Mouse (Mus musculus) lung, embryonic 16.5 days (tissue): ENCODE data around the gene Fbxo41. TPM values are rescaled to one million over a fixed set of nuclear protein-coding genes. Genes with fewer than 3 reads are reported as not detected.

Source experiments
- ATAC-seq: fragments of 200-750 bp; cut with Nextera tagmentation; 2 replicates; pipeline ENCODE4 v1.8.0; 2017; ENCODE audit warnings: low read depth, mild to moderate bottlenecking, moderate library complexity
- H3K27ac ChIP-seq: fragments of 300-500 bp; sonication (generic); 2 replicates; pipeline ENCODE4 v1.5.1; 2014; ENCODE audit warnings: mild to moderate bottlenecking, control low read depth, low read length
- H3K27me3 ChIP-seq: fragments of 300-500 bp; sonication (generic); 2 replicates; pipeline ENCODE4 v1.6.1; 2014; ENCODE audit warnings: low read depth, low read length, mixed read lengths; ENCODE audit not compliant: control insufficient read depth, insufficient read depth
- H3K36me3 ChIP-seq: fragments of 300-500 bp; sonication (generic); 2 replicates; pipeline ENCODE4 v1.6.1; 2014; ENCODE audit warnings: low read length; ENCODE audit not compliant: control insufficient read depth, insufficient read depth
- H3K4me1 ChIP-seq: fragments of 300-500 bp; sonication (generic); replicated peaks from 2 replicates; pipeline ENCODE4 v1.6.1; 2014; ENCODE audit warnings: low read length, mixed read lengths; ENCODE audit not compliant: control insufficient read depth, insufficient read depth
- H3K4me2 ChIP-seq: fragments of 300-500 bp; sonication (generic); 2 replicates; pipeline ENCODE4 v1.6.1; 2014; ENCODE audit warnings: low read depth, low read length, control low read depth
- H3K4me3 ChIP-seq: fragments of 300-500 bp; sonication (generic); 2 replicates; pipeline ENCODE4 v1.5.1; 2014; ENCODE audit warnings: mild to moderate bottlenecking, low read length, control low read depth
- H3K9ac ChIP-seq: fragments of 300-500 bp; sonication (generic); 2 replicates; pipeline ENCODE4 v1.6.1; 2014; ENCODE audit warnings: low read length, control low read depth
- H3K9me3 ChIP-seq: fragments of 300-500 bp; sonication (generic); 2 replicates; pipeline ENCODE4 v1.6.1; 2016; ENCODE audit warnings: low read length; ENCODE audit not compliant: control insufficient read depth
- WGBS: fragments of 180-500 bp; shearing (Covaris S2); extraction: QIAGEN DNeasy Blood & Tissue Kit; methylation state at CpG from one replicate; pipeline ENCODE4 v1.1.7; 2014; 5-methylcytosine and 5-hydroxymethylcytosine counted together
- polyA plus RNA-seq: library from polyadenylated mRNA; unstranded; fragments of >200 nt; fragmentation: Nextera tagmentation; extraction: Ambion mirVana; gene quantifications from 2 replicates; pipeline ENCODE4 v1.2.1, GENCODE M21; 2015

The Fbxo41 gene
- polyA plus RNA-seq, 1 experiment from 2014 or later: 0.08 TPM

DNA sequence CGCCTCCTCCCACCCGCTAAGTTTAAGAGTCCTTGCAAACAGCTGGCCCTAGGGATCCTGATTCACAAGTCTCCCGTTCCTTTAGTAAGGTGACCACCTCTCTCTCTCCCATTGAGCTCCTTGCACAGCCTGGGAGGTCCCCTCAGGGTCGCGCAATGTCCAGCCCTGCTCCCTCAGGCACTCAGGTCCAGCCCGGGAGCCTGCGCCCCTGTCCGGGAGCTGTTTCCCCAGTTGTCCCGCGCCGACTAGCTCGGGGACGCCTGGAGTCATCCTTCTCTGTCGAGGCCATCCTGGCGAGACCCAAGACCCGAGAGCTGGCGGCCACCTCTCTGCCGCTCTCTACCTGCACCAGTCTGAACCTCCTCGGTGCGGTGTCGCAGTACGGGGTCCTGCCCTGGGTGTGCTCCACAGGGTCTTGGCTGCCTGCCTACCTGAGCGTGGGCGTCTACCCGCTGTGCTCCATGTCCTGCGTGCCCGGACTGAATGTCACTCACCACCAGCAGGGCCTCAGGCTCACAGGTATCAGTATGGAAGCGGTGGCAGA is 78.9 kb downstream of the Fbxo41 start, which contains the start of gene Noto:
Noto (plus strand) TSS at position 51 of the 544 bp plus-strand sequence.
- WGBS: 10% methylated on average over 28 of the region's 28 CpGs
- Histone ChIP-seq H3K4me2 (no peak within 1 kb of the TSS), H3K36me3 (no peaks in the 10 kb centered on the region), H3K4me3 (no peak within 1 kb of the TSS), H3K27ac (peak within 1 kb of the TSS; percentile 63), H3K9ac (no peak within 1 kb of the TSS), H3K27me3 (no peaks in the 10 kb centered on the region; the same call in 1 of the 2 replicates), H3K4me1 (no peaks in the 10 kb centered on the region; the same call in none of the 2 replicates), H3K9me3 (no peaks in the 10 kb centered on the region)
- peak; percentile 43; the same call in 1 of the 2 replicates for ATAC-seq

Other genes with a start within 250 kb of the Fbxo41 start
- 7.0 and 7.8 TPM in 2 replicates for gene Sfxn5, start 169.6 kb downstream of the Fbxo41 start, polyA plus RNA-seq
- 12.0 and 12.2 TPM in 2 replicates for gene Rab11fip5, start 128.4 kb downstream of the Fbxo41 start, polyA plus RNA-seq
- 0.80 and 0.94 TPM in 2 replicates for gene Noto, start 79.1 kb downstream of the Fbxo41 start, polyA plus RNA-seq
- 53.4 and 55.2 TPM in 2 replicates for gene Smyd5, start 71.0 kb downstream of the Fbxo41 start, polyA plus RNA-seq
- gene Cct7, start 51.5 kb downstream of the Fbxo41 start, polyA plus RNA-seq: 446 and 448 TPM in 2 replicates
- 47.4 and 48.2 TPM in 2 replicates for gene Pradc1, start 51.0 kb downstream of the Fbxo41 start, polyA plus RNA-seq
- gene Egr4, start 10.6 kb upstream of the Fbxo41 start, polyA plus RNA-seq: not detected in 2 replicates
- gene Alms1, start 84.5 kb upstream of the Fbxo41 start, polyA plus RNA-seq: 5.1 TPM in 2 replicates
- gene Nat8f7, start 210.2 kb upstream of the Fbxo41 start, polyA plus RNA-seq: not detected in 2 replicates